9 mouse cellular contexts compared by ENCODE assay signal in the genomic region with DNA sequence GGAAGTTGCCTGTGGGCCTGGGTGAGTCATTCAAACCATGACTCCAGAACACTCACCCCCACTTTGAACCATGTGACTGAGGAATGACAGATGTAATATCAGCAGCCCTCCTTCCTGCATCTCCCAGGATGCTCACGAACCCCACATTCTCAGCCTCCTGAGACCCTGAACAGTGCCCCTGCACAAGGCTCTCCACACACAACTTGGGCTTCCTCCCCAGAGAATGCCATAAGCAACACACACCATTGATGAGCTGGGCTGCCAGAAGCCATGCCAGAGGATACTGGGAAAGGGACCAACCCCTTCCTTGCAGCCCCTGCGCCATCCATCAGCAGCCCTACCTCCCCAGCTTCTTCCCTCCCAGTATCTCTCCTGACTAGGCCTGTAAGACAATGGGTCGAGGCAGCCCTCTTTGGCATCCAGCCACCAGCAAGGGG. TPM values are rescaled to one million over a fixed set of nuclear protein-coding genes. Genes with fewer than 3 reads are reported as not detected.
DNase-seq lines count a peak whose midpoint lies in the region; ATAC-seq and TF ChIP-seq lines count a peak whose summit lies in the region.
"Had no signal": no experiment of that assay in that cellular context is flagged by ENCODE, and none has a peak within 500 bp of the region (broad histone marks: within the 10 kb centered on the region; RNA-seq: fewer than 3 reads in every experiment).

No protein-coding gene starts in this region.

- peaks cover 4% of the 10 kb centered on the region; the same call in 1 of the 2 replicates for H3K36me3 ChIP-seq in heart, embryonic 14.5 days (ENCODE audit: control insufficient read depth, insufficient read depth, low read length)
- peaks cover 6% of the 10 kb centered on the region for H3K36me3 ChIP-seq in C2C12 (ENCODE audit: control insufficient read depth, insufficient read depth)
- H3K36me3 ChIP-seq in forebrain, embryonic 10.5 days (replicated peaks), result peaks cover 57% of the 10 kb centered on the region
- peaks cover 42% of the 10 kb centered on the region for H3K36me3 ChIP-seq in limb, embryonic 13.5 days

- H3K27ac ChIP-seq in heart, embryonic 14.5 days (replicated peaks in 1 of 2; ENCODE audit: control insufficient read depth in 1 of 2, insufficient read depth in 1 of 2, low read depth in 2 of 2, low read length in 2 of 2), result no peak overlapping the region
- H3K27ac ChIP-seq in forebrain, embryonic 10.5 days, result peak overlapping the region; percentile 89
- no peak overlapping the region; the same call in 1 of the 2 replicates for H3K27ac ChIP-seq in limb, embryonic 13.5 days

- H3K4me1 ChIP-seq in heart, embryonic 14.5 days (ENCODE audit: control insufficient read depth in 2 of 2, insufficient read depth in 2 of 2, low read length in 2 of 2), result peaks cover 14 to 21% of the 10 kb centered on the region in 2 experiments; a peak in 3 of 4 replicates
- H3K4me1 ChIP-seq in forebrain, embryonic 10.5 days, result peaks cover 67% of the 10 kb centered on the region
- H3K4me1 ChIP-seq in limb, embryonic 13.5 days, result peaks cover 47% of the 10 kb centered on the region

- H3K79me3 ChIP-seq in C2C12 (ENCODE audit: low read depth), result no peaks in the 10 kb centered on the region

- H3ac ChIP-seq in C2C12 (ENCODE audit: control insufficient read depth, insufficient read length, low read depth), result no peak overlapping the region

- DNase-seq in heart, adult 18-20 months, result no peak
- DNase-seq in forebrain, embryonic 10.5 days (ENCODE audit: extremely low spot score, low spot score), result no peak
- no peak for DNase-seq in left cerebral cortex, postnatal 14 days (ENCODE audit: low spot score in 2 of 2)

- ATAC-seq in heart, embryonic 14.5 days (ENCODE audit: insufficient number of reproducible peaks, insufficient read depth, low FRiP score, low read depth), result no peak
- no peak for ATAC-seq in limb, embryonic 13.5 days (ENCODE audit: low FRiP score, low read depth)
- ATAC-seq in inflammation-experienced regulatory T-cells, adult 6 months, result no peak
- no peak for ATAC-seq in CD4-positive, CD25-positive, alpha-beta regulatory T cell, adult 4 months

- no peaks in the 10 kb centered on the region for H3K79me2 ChIP-seq in C2C12 (ENCODE audit: control insufficient read depth, insufficient read depth)

- no peak for TF ChIP-seq CTCF in C2C12 (IDR thresholded peaks at IDR 0.05; ENCODE audit: control insufficient read depth, insufficient read depth, insufficient read length)

- H3K27me3 ChIP-seq in heart, embryonic 14.5 days (ENCODE audit: control insufficient read depth, insufficient read depth, low read length), result peaks cover 8% of the 10 kb centered on the region
- H3K27me3 ChIP-seq in C2C12 (ENCODE audit: control insufficient read depth, insufficient read depth, insufficient read length), result peaks cover 6% of the 10 kb centered on the region
- peaks cover 8% of the 10 kb centered on the region; the same call in 1 of the 2 replicates for H3K27me3 ChIP-seq in forebrain, embryonic 10.5 days (ENCODE audit: poor library complexity, severe bottlenecking)
- no peaks in the 10 kb centered on the region for H3K27me3 ChIP-seq in limb, embryonic 13.5 days

- peak overlapping the region; percentile 61; a peak in 2 of 4 replicates for H3K4me3 ChIP-seq in heart, embryonic 14.5 days (ENCODE audit: control insufficient read depth in 1 of 2, insufficient read depth in 1 of 2, low read depth in 1 of 2, low read length in 2 of 2)
- peak overlapping the region; percentile 46 for H3K4me3 ChIP-seq in C2C12 (ENCODE audit: insufficient read depth, poor library complexity, severe bottlenecking)
- H3K4me3 ChIP-seq in forebrain, embryonic 10.5 days, result peak overlapping the region; percentile 90
- H3K4me3 ChIP-seq in limb, embryonic 13.5 days, result peak overlapping the region; percentile 73

- peak overlapping the region; percentile 84 for H3K4me2 ChIP-seq in heart, embryonic 14.5 days (ENCODE audit: low read length)
- H3K4me2 ChIP-seq in limb, embryonic 13.5 days (replicated peaks), result peak overlapping the region; percentile 91

- intact Hi-C loops in left cerebral cortex, postnatal 14 days (cut with DNase I), result no loop called here

- no peak overlapping the region for H3K9ac ChIP-seq in heart, embryonic 14.5 days (ENCODE audit: low read length)
- H3K9ac ChIP-seq in limb, embryonic 13.5 days, result peak overlapping the region; percentile 80

- H3K9me3 ChIP-seq in heart, embryonic 14.5 days (ENCODE audit: control insufficient read depth, low read length), result no peaks in the 10 kb centered on the region
- H3K9me3 ChIP-seq in forebrain, embryonic 10.5 days, result no peaks in the 10 kb centered on the region
- no peaks in the 10 kb centered on the region for H3K9me3 ChIP-seq in limb, embryonic 13.5 days

- WGBS in heart, embryonic 14.5 days, result 53% methylated on average over 3 of the region's 3 CpGs
- WGBS in forebrain, embryonic 10.5 days, result 69% methylated on average over 3 of the region's 3 CpGs
- WGBS in limb, embryonic 13.5 days, result 59% methylated on average over 3 of the region's 3 CpGs

TF ChIP-seq in C2C12, 6 proteins besides CTCF, POLR2A, EP300 and RAD21:
- TF ChIP-seq FOSL1 (IDR thresholded peaks at IDR 0.05; ENCODE audit: insufficient read depth, low read length, poor library complexity, severe bottlenecking) (no peak), USF1 (IDR thresholded peaks at IDR 0.05; ENCODE audit: low read depth) (peak; percentile 45)

RNA-seq across cellular contexts. Expression of gene 1700029I15Rik, which starts 5.8 kb away (rescaled TPM):
- 0.44 and 1.5 TPM in 2 replicates for polyA plus RNA-seq in heart, embryonic 14.5 days (2014; fragmentation: Nextera tagmentation; extraction: Ambion mirVana)
- 1 to 10 TPM in 1 of 2 experiments, under 1 TPM in 1; 0.25 to 1.1 TPM for total RNA-seq in heart, adult 18-20 months (2021)
- 0.73 TPM for polyA plus RNA-seq in C2C12 (2012; fragmentation: generic; extraction: Trizol)
- polyA plus RNA-seq in forebrain, embryonic 10.5 days (2016; fragmentation: Nextera tagmentation; extraction: Ambion mirVana), result 3.9 and 4.4 TPM in 2 replicates
- polyA plus RNA-seq in limb, embryonic 13.5 days (2015; fragmentation: Nextera tagmentation; extraction: Ambion mirVana), result 2.3 and 4.8 TPM in 2 replicates
- 1 to 10 TPM; 3.2 to 3.7 (median 3.7) TPM for polyA plus RNA-seq in inflammation-experienced regulatory T-cells, adult 6 months (2017; shearing (Covaris generic))
- 1 to 10 TPM; 2.9 to 4.0 TPM for total RNA-seq in left cerebral cortex, postnatal 14 days (2021)
- polyA plus RNA-seq in CD4-positive, CD25-positive, alpha-beta regulatory T cell, adult 4 months (2017; shearing (Covaris generic)), result 1 to 10 TPM; 4.5 to 8.1 TPM

RNA-seq across cellular contexts. Expression of gene Mapk8ip1, which starts 13.0 kb away (rescaled TPM):
- 1.9 and 2.9 TPM in 2 replicates for polyA plus RNA-seq in heart, embryonic 14.5 days (2014; fragmentation: Nextera tagmentation; extraction: Ambion mirVana)
- 1 to 10 TPM; 3.2 to 3.7 TPM for total RNA-seq in heart, adult 18-20 months (2021)
- 18.8 TPM for polyA plus RNA-seq in C2C12 (2012; fragmentation: generic; extraction: Trizol)
- 47.0 and 48.1 TPM in 2 replicates for polyA plus RNA-seq in forebrain, embryonic 10.5 days (2016; fragmentation: Nextera tagmentation; extraction: Ambion mirVana)
- 27.6 and 28.9 TPM in 2 replicates for polyA plus RNA-seq in limb, embryonic 13.5 days (2015; fragmentation: Nextera tagmentation; extraction: Ambion mirVana)
- under 1 TPM; 0.43 to 0.92 (median 0.82) TPM for polyA plus RNA-seq in inflammation-experienced regulatory T-cells, adult 6 months (2017; shearing (Covaris generic))
- total RNA-seq in left cerebral cortex, postnatal 14 days (2021), result 100 to 1,000 TPM; 392 to 397 TPM
- under 1 TPM; 0.35 to 0.68 TPM for polyA plus RNA-seq in CD4-positive, CD25-positive, alpha-beta regulatory T cell, adult 4 months (2017; shearing (Covaris generic))

RNA-seq across cellular contexts. Expression of gene Large2, which starts 13.4 kb away (rescaled TPM):
- 0.73 and 1.2 TPM in 2 replicates for polyA plus RNA-seq in heart, embryonic 14.5 days (2014; fragmentation: Nextera tagmentation; extraction: Ambion mirVana)
- under 1 TPM in 1 of 2 experiments, not detected in 1; 0.41 TPM for total RNA-seq in heart, adult 18-20 months (2021)
- 0.13 TPM for polyA plus RNA-seq in C2C12 (2012; fragmentation: generic; extraction: Trizol)
- 31.9 and 33.5 TPM in 2 replicates for polyA plus RNA-seq in forebrain, embryonic 10.5 days (2016; fragmentation: Nextera tagmentation; extraction: Ambion mirVana)
- 11.9 and 13.3 TPM in 2 replicates for polyA plus RNA-seq in limb, embryonic 13.5 days (2015; fragmentation: Nextera tagmentation; extraction: Ambion mirVana)
- polyA plus RNA-seq in inflammation-experienced regulatory T-cells, adult 6 months (2017; shearing (Covaris generic)), result 1 to 10 TPM in 1 of 3 experiments, under 1 TPM in 1, not detected in 1; 0.23 to 1.3 TPM
- under 1 TPM; 0.42 to 0.77 TPM for total RNA-seq in left cerebral cortex, postnatal 14 days (2021)
- polyA plus RNA-seq in CD4-positive, CD25-positive, alpha-beta regulatory T cell, adult 4 months (2017; shearing (Covaris generic)), result not detected
- total RNA-seq: megakaryocyte, adult 5-6 weeks had no signal

RNA-seq across cellular contexts. Expression of gene Pex16, which starts 13.6 kb away (rescaled TPM):
- polyA plus RNA-seq in heart, embryonic 14.5 days (2014; fragmentation: Nextera tagmentation; extraction: Ambion mirVana), result 15.3 and 19.7 TPM in 2 replicates
- total RNA-seq in heart, adult 18-20 months (2021), result 10 to 100 TPM; 24.8 to 27.4 TPM
- polyA plus RNA-seq in C2C12 (2012; fragmentation: generic; extraction: Trizol), result 21.0 TPM
- polyA plus RNA-seq in forebrain, embryonic 10.5 days (2016; fragmentation: Nextera tagmentation; extraction: Ambion mirVana), result 23.8 and 24.6 TPM in 2 replicates
- polyA plus RNA-seq in limb, embryonic 13.5 days (2015; fragmentation: Nextera tagmentation; extraction: Ambion mirVana), result 18.6 and 20.6 TPM in 2 replicates
- polyA plus RNA-seq in inflammation-experienced regulatory T-cells, adult 6 months (2017; shearing (Covaris generic)), result 10 to 100 TPM; 42.8 to 53.8 (median 53.3) TPM
- 10 to 100 TPM; 36.5 to 41.2 TPM for total RNA-seq in left cerebral cortex, postnatal 14 days (2021)
- polyA plus RNA-seq in CD4-positive, CD25-positive, alpha-beta regulatory T cell, adult 4 months (2017; shearing (Covaris generic)), result 10 to 100 TPM; 44.5 to 77.0 TPM

RNA-seq across cellular contexts. Expression of gene Cry2, which starts 45.7 kb away (rescaled TPM):
- polyA plus RNA-seq in heart, embryonic 14.5 days (2014; fragmentation: Nextera tagmentation; extraction: Ambion mirVana), result 15.6 and 17.8 TPM in 2 replicates
- total RNA-seq in heart, adult 18-20 months (2021), result 10 to 100 TPM; 15.4 to 16.7 TPM
- 2.1 TPM for polyA plus RNA-seq in C2C12 (2012; fragmentation: generic; extraction: Trizol)
- 25.5 and 27.3 TPM in 2 replicates for polyA plus RNA-seq in forebrain, embryonic 10.5 days (2016; fragmentation: Nextera tagmentation; extraction: Ambion mirVana)
- 31.0 and 34.9 TPM in 2 replicates for polyA plus RNA-seq in limb, embryonic 13.5 days (2015; fragmentation: Nextera tagmentation; extraction: Ambion mirVana)
- 10 to 100 TPM in 1 of 3 experiments, 1 to 10 TPM in 2; 3.5 to 10.2 (median 6.9) TPM for polyA plus RNA-seq in inflammation-experienced regulatory T-cells, adult 6 months (2017; shearing (Covaris generic))
- total RNA-seq in left cerebral cortex, postnatal 14 days (2021), result 100 to 1,000 TPM; 109 to 116 TPM
- 10 to 100 TPM; 10.6 to 13.4 TPM for polyA plus RNA-seq in CD4-positive, CD25-positive, alpha-beta regulatory T cell, adult 4 months (2017; shearing (Covaris generic))
